Mouse (Mus musculus): ENCODE results near the gene Rasal3. TPM values are rescaled to one million over a fixed set of nuclear protein-coding genes. Genes with fewer than 3 reads are reported as not detected.

Rasal3 gene
- polyA plus RNA-seq, 1 experiment from 2014 or later = 1.2 TPM

GRCm38 (mm10) chr17:32388370-32389100 lies 14.8 kb downstream of the Rasal3 start:
- H3K9ac ChIP-seq = peak overlapping the region; percentile 85
- peak; percentile 62; the same call in 1 of the 2 replicates for ATAC-seq (ENCODE audit: insufficient number of reproducible peaks, insufficient read depth, low FRiP score, low TSS enrichment, low read depth)
- peaks cover 21% of the 10 kb centered on the region for H3K36me3 ChIP-seq
- WGBS = under 1% methylated on average over 30 of the region's 39 CpGs
- H3K27ac ChIP-seq = peak overlapping the region; percentile 33; the same call in 1 of the 2 replicates
- H3K27me3 ChIP-seq = peaks cover 36% of the 10 kb centered on the region
- H3K4me2 ChIP-seq = peak overlapping the region; percentile 99
- peaks cover 13% of the 10 kb centered on the region for H3K4me1 ChIP-seq
- H3K9me3 ChIP-seq = no peaks in the 10 kb centered on the region
- H3K4me3 ChIP-seq = peak overlapping the region; percentile 73

DNA sequence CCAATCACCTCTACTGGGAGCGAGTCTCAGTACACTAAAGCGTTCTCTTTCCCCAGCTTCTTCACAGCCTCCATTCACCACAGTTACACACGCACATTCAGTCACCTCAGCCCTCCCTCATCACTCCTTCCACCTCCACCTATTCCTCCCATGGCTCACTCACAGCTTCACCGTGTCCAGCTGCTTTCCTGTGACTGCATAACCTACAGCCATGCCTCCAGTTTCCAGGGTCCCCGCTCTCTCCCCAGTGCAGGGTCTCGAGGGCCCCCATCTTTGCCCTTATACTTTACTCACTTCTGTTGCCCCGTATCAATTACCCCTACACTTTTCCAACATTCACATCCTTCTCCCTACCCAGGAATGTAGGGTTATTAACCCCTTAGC lies 15.4 kb downstream of the Rasal3 start:
- H3K4me2 ChIP-seq = peak overlapping the region; percentile 99
- peak overlapping the region; percentile 85 for H3K9ac ChIP-seq
- no peaks in the 10 kb centered on the region for H3K9me3 ChIP-seq
- H3K4me3 ChIP-seq = peak overlapping the region; percentile 73
- peaks cover 31% of the 10 kb centered on the region for H3K27me3 ChIP-seq
- ATAC-seq (ENCODE audit: insufficient number of reproducible peaks, insufficient read depth, low FRiP score, low TSS enrichment, low read depth) = no peak
- peak overlapping the region; percentile 33; the same call in 1 of the 2 replicates for H3K27ac ChIP-seq
- H3K4me1 ChIP-seq = peaks cover 13% of the 10 kb centered on the region
- H3K36me3 ChIP-seq = peaks cover 27% of the 10 kb centered on the region
- 27% methylated on average over 7 of the region's 7 CpGs for WGBS

GRCm38 (mm10) chr17:32386659-32387432 lies 16.5 kb downstream of the Rasal3 start:
- H3K27ac ChIP-seq = no peak overlapping the region
- 67% methylated on average over 9 of the region's 9 CpGs for WGBS
- ATAC-seq (ENCODE audit: insufficient number of reproducible peaks, insufficient read depth, low FRiP score, low TSS enrichment, low read depth) = no peak
- H3K4me2 ChIP-seq = no peak overlapping the region
- H3K27me3 ChIP-seq = peaks cover 19% of the 10 kb centered on the region
- H3K4me3 ChIP-seq = no peak overlapping the region
- H3K9me3 ChIP-seq = no peaks in the 10 kb centered on the region
- H3K9ac ChIP-seq = no peak overlapping the region
- peaks cover 13% of the 10 kb centered on the region for H3K4me1 ChIP-seq
- H3K36me3 ChIP-seq = peaks cover 35% of the 10 kb centered on the region

DNA sequence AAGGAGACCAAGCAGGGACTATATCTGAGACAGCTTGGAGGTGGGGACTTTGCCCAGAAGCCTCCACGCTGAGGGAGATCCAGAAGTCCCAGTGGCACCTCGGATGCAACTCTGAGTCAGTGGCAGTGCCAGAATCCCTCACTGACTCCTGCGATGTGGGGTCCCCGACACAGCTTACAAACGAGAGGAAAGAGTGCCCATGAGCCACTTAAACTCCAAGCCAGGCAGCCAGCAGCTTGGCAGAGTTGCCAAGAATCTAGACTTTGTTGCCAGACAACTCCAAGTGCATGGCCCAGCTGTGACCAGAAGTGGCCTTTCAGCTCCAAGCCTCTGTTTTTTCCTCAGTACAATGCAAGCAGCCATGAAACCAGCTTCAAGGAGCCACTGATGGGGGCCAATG lies 19.7 kb downstream of the Rasal3 start:
- ATAC-seq (ENCODE audit: insufficient number of reproducible peaks, insufficient read depth, low FRiP score, low TSS enrichment, low read depth) = no peak
- Histone ChIP-seq H3K27ac (no peak overlapping the region), H3K36me3 (peaks cover 41% of the 10 kb centered on the region), H3K9ac (no peak overlapping the region), H3K4me1 (peaks cover 13% of the 10 kb centered on the region), H3K4me3 (no peak overlapping the region), H3K4me2 (no peak overlapping the region), H3K9me3 (no peaks in the 10 kb centered on the region), H3K27me3 (no peaks in the 10 kb centered on the region)
- 86% methylated on average over 5 of the region's 5 CpGs for WGBS

- Histone ChIP-seq H3K4me1 (peaks cover 3% of the 10 kb centered on the region; the same call in 1 of the 2 replicates), H3K4me3 (no peak overlapping the region), H3K9ac (no peak overlapping the region), H3K4me2 (no peak overlapping the region), H3K27me3 (no peaks in the 10 kb centered on the region), H3K36me3 (peaks cover 52% of the 10 kb centered on the region), H3K9me3 (no peaks in the 10 kb centered on the region), H3K27ac (no peak overlapping the region)
- no peak for ATAC-seq (ENCODE audit: insufficient number of reproducible peaks, insufficient read depth, low FRiP score, low TSS enrichment, low read depth)
- 87% methylated on average over 7 of the region's 7 CpGs for WGBS
Measured at GRCm38 (mm10) chr17:32382576-32382975, 20.8 kb downstream of the Rasal3 start.

DNA sequence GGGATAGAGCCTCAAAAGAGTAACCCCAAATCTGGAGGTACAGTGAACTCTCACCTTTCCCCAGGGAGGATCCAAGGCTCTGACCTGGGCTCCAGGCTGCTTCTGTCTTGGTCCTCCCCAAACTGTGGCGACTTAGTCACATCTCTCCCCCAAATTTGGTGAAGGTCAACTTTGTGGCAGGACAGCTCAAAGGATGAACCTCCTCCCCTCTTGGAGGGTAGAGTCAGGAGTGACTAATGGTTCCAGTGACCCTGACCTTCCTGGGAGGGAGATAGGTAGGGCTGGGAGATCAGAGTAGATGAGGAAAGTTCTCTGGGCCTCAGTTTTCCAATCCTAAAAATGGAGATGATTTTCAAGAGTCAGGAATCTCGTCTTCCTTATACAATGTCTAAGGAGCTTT lies 24.6 kb downstream of the Rasal3 start:
- H3K9me3 ChIP-seq = no peaks in the 10 kb centered on the region
- no peak for ATAC-seq (ENCODE audit: insufficient number of reproducible peaks, insufficient read depth, low FRiP score, low TSS enrichment, low read depth)
- peaks cover 46% of the 10 kb centered on the region for H3K36me3 ChIP-seq
- 69% methylated on average over 2 of the region's 2 CpGs for WGBS
- H3K9ac ChIP-seq = no peak overlapping the region
- no peaks in the 10 kb centered on the region for H3K27me3 ChIP-seq
- no peaks in the 10 kb centered on the region for H3K4me1 ChIP-seq
- no peak overlapping the region for H3K4me3 ChIP-seq
- H3K27ac ChIP-seq = no peak overlapping the region
- H3K4me2 ChIP-seq = no peak overlapping the region

GRCm38 (mm10) chr17:32377137-32377536 lies 26.2 kb downstream of the Rasal3 start:
- Histone ChIP-seq H3K4me3 (no peak overlapping the region), H3K27me3 (no peaks in the 10 kb centered on the region), H3K9me3 (no peaks in the 10 kb centered on the region), H3K9ac (no peak overlapping the region), H3K27ac (no peak overlapping the region), H3K4me1 (no peaks in the 10 kb centered on the region), H3K4me2 (no peak overlapping the region), H3K36me3 (peaks cover 31% of the 10 kb centered on the region)
- WGBS = 89% methylated on average over 9 of the region's 9 CpGs
- no peak for ATAC-seq (ENCODE audit: insufficient number of reproducible peaks, insufficient read depth, low FRiP score, low TSS enrichment, low read depth)

- ATAC-seq (ENCODE audit: insufficient number of reproducible peaks, insufficient read depth, low FRiP score, low TSS enrichment, low read depth) = no peak
- 74% methylated on average over 15 of the region's 15 CpGs for WGBS
- Histone ChIP-seq H3K4me3 (no peak overlapping the region), H3K9me3 (no peaks in the 10 kb centered on the region), H3K27me3 (no peaks in the 10 kb centered on the region), H3K27ac (no peak overlapping the region), H3K9ac (no peak overlapping the region), H3K4me2 (no peak overlapping the region), H3K4me1 (no peaks in the 10 kb centered on the region), H3K36me3 (peaks cover 30% of the 10 kb centered on the region)
Measured at GRCm38 (mm10) chr17:32376475-32376874, 26.9 kb downstream of the Rasal3 start.

DNA sequence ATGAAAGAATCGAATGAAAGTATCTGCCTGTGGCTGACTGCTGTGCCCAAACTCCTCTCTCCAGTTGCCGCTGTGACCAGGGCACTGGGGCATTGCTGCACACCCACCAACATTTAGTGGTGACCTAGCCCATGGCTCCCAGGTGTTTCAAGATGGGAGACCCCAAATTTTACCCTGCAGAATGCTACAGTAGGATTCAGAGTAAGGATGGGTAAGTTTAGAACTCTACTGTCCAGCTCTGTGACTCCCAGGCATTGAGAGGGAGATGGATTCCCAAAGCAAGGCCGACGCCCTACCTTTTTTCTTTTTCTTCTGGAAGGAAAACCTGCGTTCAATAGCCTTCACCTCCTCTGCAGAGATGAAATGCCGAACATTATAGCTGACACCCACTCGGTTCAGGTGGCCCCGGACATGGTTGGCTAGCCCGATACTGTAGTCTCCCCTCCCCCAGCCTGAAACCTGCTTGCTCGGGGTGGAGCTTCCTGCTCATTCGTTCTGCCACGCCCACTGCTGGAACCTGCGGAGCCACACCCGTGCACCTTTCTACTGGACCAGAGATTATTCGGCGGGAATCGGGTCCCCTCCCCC lies 34.3 kb downstream of the Rasal3 start:
- H3K9me3 ChIP-seq = no peaks in the 10 kb centered on the region
- WGBS = 11% methylated on average over 14 of the region's 17 CpGs
- H3K4me1 ChIP-seq = peaks cover 12% of the 10 kb centered on the region
- no peaks in the 10 kb centered on the region for H3K27me3 ChIP-seq
- no peak overlapping the region for H3K9ac ChIP-seq
- no peak for ATAC-seq (ENCODE audit: insufficient number of reproducible peaks, insufficient read depth, low FRiP score, low TSS enrichment, low read depth)
- peak overlapping the region; percentile 53 for H3K4me2 ChIP-seq
- H3K27ac ChIP-seq = 0 out of 2 replicates have a peak overlapping the region, but pooled peaks have one; percentile 17
- peak overlapping the region; percentile 34 for H3K4me3 ChIP-seq
- 0 out of 2 replicates have a peak, but pooled peaks cover 5% of the 10 kb centered on the region for H3K36me3 ChIP-seq

- H3K36me3 ChIP-seq = peaks cover 6% of the 10 kb centered on the region; the same call in 1 of the 2 replicates
- H3K4me1 ChIP-seq = peaks cover 18% of the 10 kb centered on the region
- no peak for ATAC-seq (ENCODE audit: insufficient number of reproducible peaks, insufficient read depth, low FRiP score, low TSS enrichment, low read depth)
- H3K27ac ChIP-seq = no peak overlapping the region
- WGBS = 86% methylated on average over 11 of the region's 11 CpGs
- H3K9ac ChIP-seq = no peak overlapping the region
- no peaks in the 10 kb centered on the region for H3K9me3 ChIP-seq
- H3K4me3 ChIP-seq = no peak overlapping the region
- no peak overlapping the region for H3K4me2 ChIP-seq
- H3K27me3 ChIP-seq = no peaks in the 10 kb centered on the region
Measured at GRCm38 (mm10) chr17:32367706-32368105, 35.7 kb downstream of the Rasal3 start.

GRCm38 (mm10) chr17:32365296-32365695 lies 38.1 kb downstream of the Rasal3 start:
- H3K4me3 ChIP-seq = no peak overlapping the region
- no peak overlapping the region for H3K27ac ChIP-seq
- 71% methylated on average over 1 of the region's 1 CpGs for WGBS

More at GRCm38 (mm10) chr17:32365296-32365695, 38.1 kb downstream of the Rasal3 start:
- Histone ChIP-seq H3K4me2 (peak overlapping the region; percentile 86), H3K9me3 (no peaks in the 10 kb centered on the region), H3K4me1 (peaks cover 30% of the 10 kb centered on the region), H3K9ac (no peak overlapping the region; the same call in 1 of the 2 replicates), H3K27me3 (no peaks in the 10 kb centered on the region), H3K36me3 (peaks cover 30% of the 10 kb centered on the region)
- ATAC-seq (ENCODE audit: insufficient number of reproducible peaks, insufficient read depth, low FRiP score, low TSS enrichment, low read depth) = no peak

All from embryonic facial prominence, embryonic 13.5 days (tissue).